ENCODE assay signal across 14 mouse cellular contexts in genomic region chr1:155203954-155204353, GRCm38 (mm10). TPM values are rescaled to one million over a fixed set of nuclear protein-coding genes. Genes with fewer than 3 reads are reported as not detected.
DNase-seq lines count a peak whose midpoint lies in the region; ATAC-seq lines count a peak whose summit lies in the region.
"Had no signal": no experiment of that assay in that cellular context is flagged by ENCODE, and none has a peak within 500 bp of the region (broad histone marks: within the 10 kb centered on the region; RNA-seq: fewer than 3 reads in every experiment).

No protein-coding gene starts in this region.

- H3K4me2 ChIP-seq in kidney, embryonic 16.5 days (replicated peaks; ENCODE audit: low read depth, low read length): no peak overlapping the region
- H3K4me2 ChIP-seq in embryonic facial prominence, embryonic 13.5 days: no peak overlapping the region
- H3K4me2 ChIP-seq in hindbrain, embryonic 11.5 days (replicated peaks; ENCODE audit: low read depth, low read length): no peak overlapping the region
- H3K4me2 ChIP-seq in midbrain, embryonic 15.5 days: no peak overlapping the region
- H3K4me2 ChIP-seq: stomach, embryonic 15.5 days had no signal

- peak; percentile 12 for DNase-seq in kidney, adult 9 months
- DNase-seq in hindbrain, embryonic 11.5 days (ENCODE audit: low spot score): no peak
- no peak for DNase-seq in layer of hippocampus, adult 9-11 months
- no peak for DNase-seq in gastrocnemius, adult 8-10 months (ENCODE audit: low spot score in 2 of 2)
- DNase-seq in layer of hippocampus, adult 11-12 months (ENCODE audit: low spot score): no peak
- DNase-seq: kidney, postnatal 4 days; lung, adult 18-20 months; thymus, postnatal 4 days had no signal

- no peak for ATAC-seq in kidney, embryonic 16.5 days (ENCODE audit: low FRiP score, low TSS enrichment)
- ATAC-seq in embryonic facial prominence, embryonic 13.5 days (ENCODE audit: insufficient number of reproducible peaks, insufficient read depth, low FRiP score, low TSS enrichment, low read depth): no peak
- peak; percentile 26; the same call in 1 of the 2 replicates for ATAC-seq in hindbrain, embryonic 11.5 days (ENCODE audit: low FRiP score)
- ATAC-seq in midbrain, embryonic 15.5 days (replicated peaks): no peak

- no peak overlapping the region for H3K27ac ChIP-seq in kidney, embryonic 16.5 days (ENCODE audit: low read length)
- peak overlapping the region; percentile 81 for H3K27ac ChIP-seq in embryonic facial prominence, embryonic 13.5 days
- peak overlapping the region; percentile 27; the same call in 1 of the 2 replicates for H3K27ac ChIP-seq in hindbrain, embryonic 11.5 days (ENCODE audit: low read depth, low read length)
- peak overlapping the region; percentile 51 for H3K27ac ChIP-seq in midbrain, embryonic 15.5 days
- H3K27ac ChIP-seq: heart, adult 2 months; stomach, embryonic 15.5 days had no signal

- no peak overlapping the region for H3K9ac ChIP-seq in kidney, embryonic 16.5 days (replicated peaks; ENCODE audit: low read length)
- no peak overlapping the region for H3K9ac ChIP-seq in embryonic facial prominence, embryonic 13.5 days
- no peak overlapping the region for H3K9ac ChIP-seq in hindbrain, embryonic 11.5 days (ENCODE audit: low read depth, low read length)
- H3K9ac ChIP-seq in midbrain, embryonic 15.5 days: no peak overlapping the region
- H3K9ac ChIP-seq: stomach, embryonic 15.5 days had no signal

- H3K9me3 ChIP-seq in kidney, embryonic 16.5 days (ENCODE audit: low read length): no peaks in the 10 kb centered on the region
- H3K9me3 ChIP-seq in embryonic facial prominence, embryonic 13.5 days: no peaks in the 10 kb centered on the region
- H3K9me3 ChIP-seq in hindbrain, embryonic 11.5 days (ENCODE audit: control insufficient read depth, low read length): no peaks in the 10 kb centered on the region
- no peaks in the 10 kb centered on the region for H3K9me3 ChIP-seq in midbrain, embryonic 15.5 days
- H3K9me3 ChIP-seq: stomach, embryonic 15.5 days had no signal

- H3K4me1 ChIP-seq in kidney, embryonic 16.5 days (ENCODE audit: insufficient read depth, low read length): peaks cover 22% of the 10 kb centered on the region
- peaks cover 44% of the 10 kb centered on the region for H3K4me1 ChIP-seq in embryonic facial prominence, embryonic 13.5 days
- H3K4me1 ChIP-seq in hindbrain, embryonic 11.5 days (replicated peaks; ENCODE audit: control insufficient read depth, insufficient read depth, low read length): peaks cover 5% of the 10 kb centered on the region; the same call in 1 of the 2 replicates
- peaks cover 52% of the 10 kb centered on the region for H3K4me1 ChIP-seq in midbrain, embryonic 15.5 days

- H3K4me3 ChIP-seq in kidney, embryonic 16.5 days (ENCODE audit: low read length): no peak overlapping the region
- no peak overlapping the region for H3K4me3 ChIP-seq in embryonic facial prominence, embryonic 13.5 days
- no peak overlapping the region for H3K4me3 ChIP-seq in hindbrain, embryonic 11.5 days (ENCODE audit: low read depth, low read length)
- no peak overlapping the region for H3K4me3 ChIP-seq in midbrain, embryonic 15.5 days
- H3K4me3 ChIP-seq: heart, adult 2 months; stomach, embryonic 15.5 days had no signal

- WGBS in kidney, embryonic 16.5 days: 96% methylated on average over 12 of the region's 12 CpGs
- WGBS in embryonic facial prominence, embryonic 13.5 days: 89% methylated on average over 12 of the region's 12 CpGs
- 90% methylated on average over 12 of the region's 12 CpGs for WGBS in hindbrain, embryonic 11.5 days
- WGBS in midbrain, embryonic 15.5 days: 68% methylated on average over 12 of the region's 12 CpGs

- no peaks in the 10 kb centered on the region for H3K27me3 ChIP-seq in kidney, embryonic 16.5 days (ENCODE audit: insufficient read depth, low read length)
- no peaks in the 10 kb centered on the region for H3K27me3 ChIP-seq in embryonic facial prominence, embryonic 13.5 days
- H3K27me3 ChIP-seq in hindbrain, embryonic 11.5 days (ENCODE audit: control insufficient read depth, insufficient read depth, low read length): no peaks in the 10 kb centered on the region
- H3K27me3 ChIP-seq in midbrain, embryonic 15.5 days (replicated peaks): no peaks in the 10 kb centered on the region
- H3K27me3 ChIP-seq: stomach, embryonic 15.5 days had no signal

- peaks cover 30% of the 10 kb centered on the region for H3K36me3 ChIP-seq in kidney, embryonic 16.5 days (ENCODE audit: insufficient read depth, low read length)
- peaks cover 69% of the 10 kb centered on the region for H3K36me3 ChIP-seq in embryonic facial prominence, embryonic 13.5 days
- H3K36me3 ChIP-seq in hindbrain, embryonic 11.5 days (ENCODE audit: control insufficient read depth, insufficient read depth, low read length): no peaks in the 10 kb centered on the region
- no peaks in the 10 kb centered on the region; the same call in 1 of the 2 replicates for H3K36me3 ChIP-seq in midbrain, embryonic 15.5 days (replicated peaks)

RNA-seq across cellular contexts. Expression of gene BC034090, which starts 40.3 kb away (rescaled TPM):
- 8.2 and 9.1 TPM in 2 replicates for polyA plus RNA-seq in kidney, embryonic 16.5 days (2015; fragmentation: Nextera tagmentation; extraction: Ambion mirVana)
- 6.8 and 7.5 TPM in 2 replicates for polyA plus RNA-seq in embryonic facial prominence, embryonic 13.5 days (2015; fragmentation: Nextera tagmentation; extraction: Ambion mirVana)
- 1.7 and 2.5 TPM in 2 replicates for polyA plus RNA-seq in hindbrain, embryonic 11.5 days (2014; fragmentation: Nextera tagmentation; extraction: Ambion mirVana)
- polyA plus RNA-seq in midbrain, embryonic 15.5 days (2015; fragmentation: Nextera tagmentation; extraction: Ambion mirVana): 4.0 and 4.3 TPM in 2 replicates
- 1 to 10 TPM in 2 of 4 experiments, under 1 TPM in 2; 0.32 to 1.5 (median 1.0) TPM for total RNA-seq in gastrocnemius, adult 8-10 months (2022)
- total RNA-seq: neutrophil, adult 5-6 weeks had no signal

RNA-seq across cellular contexts. Expression of gene Stx6, which starts 45.4 kb away (rescaled TPM):
- polyA plus RNA-seq in kidney, embryonic 16.5 days (2015; fragmentation: Nextera tagmentation; extraction: Ambion mirVana): 70.9 and 78.0 TPM in 2 replicates
- 97.1 and 99.7 TPM in 2 replicates for polyA plus RNA-seq in embryonic facial prominence, embryonic 13.5 days (2015; fragmentation: Nextera tagmentation; extraction: Ambion mirVana)
- 99.6 and 101 TPM in 2 replicates for polyA plus RNA-seq in hindbrain, embryonic 11.5 days (2014; fragmentation: Nextera tagmentation; extraction: Ambion mirVana)
- 114 and 118 TPM in 2 replicates for polyA plus RNA-seq in midbrain, embryonic 15.5 days (2015; fragmentation: Nextera tagmentation; extraction: Ambion mirVana)
- 10 to 100 TPM; 12.1 to 14.6 (median 13.0) TPM for total RNA-seq in gastrocnemius, adult 8-10 months (2022)

RNA-seq across cellular contexts. Expression of gene Mr1, which starts 57.3 kb away (rescaled TPM):
- polyA plus RNA-seq in kidney, embryonic 16.5 days (2015; fragmentation: Nextera tagmentation; extraction: Ambion mirVana): 7.1 and 8.6 TPM in 2 replicates
- 9.1 and 11.8 TPM in 2 replicates for polyA plus RNA-seq in embryonic facial prominence, embryonic 13.5 days (2015; fragmentation: Nextera tagmentation; extraction: Ambion mirVana)
- 1.2 and 1.9 TPM in 2 replicates for polyA plus RNA-seq in hindbrain, embryonic 11.5 days (2014; fragmentation: Nextera tagmentation; extraction: Ambion mirVana)
- polyA plus RNA-seq in midbrain, embryonic 15.5 days (2015; fragmentation: Nextera tagmentation; extraction: Ambion mirVana): 0.71 and 1.2 TPM in 2 replicates
- 10 to 100 TPM; 12.4 to 16.1 (median 13.3) TPM for total RNA-seq in gastrocnemius, adult 8-10 months (2022)
